Mouse (Mus musculus) cerebellum, adult 2 months (tissue): ENCODE results near the gene Lrrc55.

Experiments used
- CTCF ChIP-seq: fragments of 200-500 bp; IDR thresholded peaks from 2 replicates; pipeline ENCODE4 v1.5.1; 2011; ENCODE audit warnings: low read depth, mild to moderate bottlenecking, control low read depth, low read length, moderate library complexity, borderline replicate concordance; ENCODE audit not compliant: insufficient read depth
- POLR2A ChIP-seq: fragments of 200-500 bp; IDR thresholded peaks from 2 replicates; pipeline ENCODE4 v1.6.1; 2011; ENCODE audit warnings: low read length, control low read depth, borderline replicate concordance; ENCODE audit not compliant: insufficient read depth

- no peak for TF ChIP-seq POLR2A
- TF ChIP-seq CTCF = no peak
These were observed 60.0 kb downstream of the Lrrc55 start for GRCm38 (mm10) chr2:85136831-85137520.
